Mouse (Mus musculus): ENCODE results near the gene Cherp. TPM values are rescaled to one million over a fixed set of nuclear protein-coding genes. Genes with fewer than 3 reads are reported as not detected.

Gene Cherp
- polyA plus RNA-seq, 1 experiment from 2014 or later, result 45.6 TPM

GRCm38 (mm10) chr8:72438248-72439015 is 36.6 kb downstream of the Cherp start:
- 70% methylated on average over 8 of the region's 8 CpGs for WGBS
- no peaks in the 10 kb centered on the region for H3K9me3 ChIP-seq
- peaks cover 12% of the 10 kb centered on the region for H3K4me1 ChIP-seq
- no peak overlapping the region for H3K9ac ChIP-seq
- ATAC-seq (ENCODE audit: extremely low read depth, insufficient number of reproducible peaks, low FRiP score, low TSS enrichment), result no peak
- H3K4me2 ChIP-seq, result no peak overlapping the region
- H3K36me3 ChIP-seq, result no peaks in the 10 kb centered on the region
- no peak overlapping the region for H3K4me3 ChIP-seq
- H3K27ac ChIP-seq (replicated peaks), result no peak overlapping the region
- H3K27me3 ChIP-seq (replicated peaks), result no peaks in the 10 kb centered on the region

GRCm38 (mm10) chr8:72434952-72435351 is 40.1 kb downstream of the Cherp start:
- Histone ChIP-seq H3K4me3 (no peak overlapping the region), H3K4me2 (no peak overlapping the region), H3K27me3 (replicated peaks) (no peaks in the 10 kb centered on the region), H3K36me3 (no peaks in the 10 kb centered on the region), H3K4me1 (peaks cover 9% of the 10 kb centered on the region), H3K9me3 (no peaks in the 10 kb centered on the region), H3K9ac (no peak overlapping the region), H3K27ac (replicated peaks) (peak overlapping the region; percentile 61)
- 6% methylated on average over 2 of the region's 2 CpGs for WGBS
- ATAC-seq (ENCODE audit: extremely low read depth, insufficient number of reproducible peaks, low FRiP score, low TSS enrichment), result no peak; the same call in 1 of the 2 replicates

GRCm38 (mm10) chr8:72429676-72430075 is 45.4 kb downstream of the Cherp start:
- peaks cover 2% of the 10 kb centered on the region for H3K4me1 ChIP-seq
- no peak overlapping the region for H3K4me3 ChIP-seq
- H3K9me3 ChIP-seq, result no peaks in the 10 kb centered on the region
- no peak overlapping the region for H3K4me2 ChIP-seq
- H3K9ac ChIP-seq, result no peak overlapping the region
- 44% methylated on average over 13 of the region's 13 CpGs for WGBS
- H3K27ac ChIP-seq (replicated peaks), result no peak overlapping the region
- H3K27me3 ChIP-seq (replicated peaks), result no peaks in the 10 kb centered on the region
- H3K36me3 ChIP-seq, result no peaks in the 10 kb centered on the region
- no peak for ATAC-seq (ENCODE audit: extremely low read depth, insufficient number of reproducible peaks, low FRiP score, low TSS enrichment)

GRCm38 (mm10) chr8:72422926-72423325 is 52.1 kb downstream of the Cherp start:
- no peak for ATAC-seq (ENCODE audit: extremely low read depth, insufficient number of reproducible peaks, low FRiP score, low TSS enrichment)
- 60% methylated on average over 1 of the region's 1 CpGs for WGBS

GRCm38 (mm10) chr8:72421362-72422335 is 53.4 kb downstream of the Cherp start, which contains the start of gene Eps15l1:
Gene Eps15l1, minus strand, starts transcription at chr8:72421460.
- H3K36me3 ChIP-seq, result peaks cover 11% of the 10 kb centered on the region
- peak within 1 kb of the TSS; percentile 95 for H3K9ac ChIP-seq
- peak; percentile 96 for ATAC-seq (ENCODE audit: extremely low read depth, insufficient number of reproducible peaks, low FRiP score, low TSS enrichment)
- H3K27ac ChIP-seq (replicated peaks), result peak within 1 kb of the TSS; percentile 90
- no peaks in the 10 kb centered on the region for H3K9me3 ChIP-seq
- H3K4me2 ChIP-seq, result peak within 1 kb of the TSS; percentile 85
- no peaks in the 10 kb centered on the region for H3K27me3 ChIP-seq (replicated peaks)
- H3K4me3 ChIP-seq, result peak within 1 kb of the TSS; percentile 85
- WGBS, result 1% methylated on average over 48 of the region's 48 CpGs
- peaks cover 44% of the 10 kb centered on the region for H3K4me1 ChIP-seq

More at GRCm38 (mm10) chr8:72422926-72423325, 52.1 kb downstream of the Cherp start:
- Histone ChIP-seq H3K9me3 (no peaks in the 10 kb centered on the region), H3K4me2 (no peak overlapping the region), H3K27ac (replicated peaks) (no peak overlapping the region), H3K4me1 (peaks cover 31% of the 10 kb centered on the region), H3K36me3 (peaks cover 11% of the 10 kb centered on the region), H3K9ac (no peak overlapping the region), H3K4me3 (no peak overlapping the region), H3K27me3 (replicated peaks) (no peaks in the 10 kb centered on the region)

- Histone ChIP-seq H3K4me2 (peak overlapping the region; percentile 85), H3K4me1 (peaks cover 53% of the 10 kb centered on the region), H3K9ac (peak overlapping the region; percentile 95), H3K27me3 (replicated peaks) (no peaks in the 10 kb centered on the region), H3K9me3 (no peaks in the 10 kb centered on the region), H3K27ac (replicated peaks) (peak overlapping the region; percentile 90), H3K4me3 (peak overlapping the region; percentile 85), H3K36me3 (peaks cover 11% of the 10 kb centered on the region)
- peak; percentile 27; the same call in 1 of the 2 replicates for ATAC-seq (ENCODE audit: extremely low read depth, insufficient number of reproducible peaks, low FRiP score, low TSS enrichment)
- WGBS, result 1% methylated on average over 60 of the region's 73 CpGs
These were observed 54.3 kb downstream of the Cherp start for GRCm38 (mm10) chr8:72420571-72421361.

GRCm38 (mm10) chr8:72418073-72418472 is 57.0 kb downstream of the Cherp start:
- Histone ChIP-seq H3K9me3 (no peaks in the 10 kb centered on the region), H3K4me1 (peaks cover 80% of the 10 kb centered on the region), H3K9ac (no peak overlapping the region)

GRCm38 (mm10) chr8:72415252-72415651 is 59.8 kb downstream of the Cherp start:
- ATAC-seq (ENCODE audit: extremely low read depth, insufficient number of reproducible peaks, low FRiP score, low TSS enrichment), result no peak
- WGBS, result 48% methylated on average over 2 of the region's 2 CpGs
- Histone ChIP-seq H3K36me3 (peaks cover 21% of the 10 kb centered on the region), H3K9me3 (no peaks in the 10 kb centered on the region), H3K27ac (replicated peaks) (no peak overlapping the region; the same call in 1 of the 2 replicates), H3K4me3 (no peak overlapping the region), H3K9ac (peak overlapping the region; percentile 65), H3K27me3 (replicated peaks) (no peaks in the 10 kb centered on the region), H3K4me1 (peaks cover 99% of the 10 kb centered on the region), H3K4me2 (peak overlapping the region; percentile 24; the same call in 1 of the 2 replicates)

More at GRCm38 (mm10) chr8:72418073-72418472, 57.0 kb downstream of the Cherp start:
- WGBS, result 88% methylated on average over 4 of the region's 4 CpGs
- Histone ChIP-seq H3K4me2 (peak overlapping the region; percentile 14; the same call in 1 of the 2 replicates), H3K27me3 (replicated peaks) (no peaks in the 10 kb centered on the region), H3K27ac (replicated peaks) (no peak overlapping the region), H3K36me3 (peaks cover 11% of the 10 kb centered on the region), H3K4me3 (no peak overlapping the region)
- no peak for ATAC-seq (ENCODE audit: extremely low read depth, insufficient number of reproducible peaks, low FRiP score, low TSS enrichment)

GRCm38 (mm10) chr8:72413839-72414238 is 61.2 kb downstream of the Cherp start:
- WGBS, result 61% methylated on average over 7 of the region's 7 CpGs
- no peak for ATAC-seq (ENCODE audit: extremely low read depth, insufficient number of reproducible peaks, low FRiP score, low TSS enrichment)
- Histone ChIP-seq H3K27me3 (replicated peaks) (no peaks in the 10 kb centered on the region), H3K9ac (peak overlapping the region; percentile 24; the same call in 1 of the 2 replicates), H3K4me2 (no peak overlapping the region; the same call in 1 of the 2 replicates), H3K4me3 (no peak overlapping the region), H3K36me3 (peaks cover 17% of the 10 kb centered on the region), H3K9me3 (no peaks in the 10 kb centered on the region), H3K4me1 (peaks cover 98% of the 10 kb centered on the region), H3K27ac (replicated peaks) (0 out of 2 replicates have a peak overlapping the region, but pooled peaks have one; percentile 17)

All from heart, embryonic 13.5 days (tissue).